Mouse (Mus musculus): Measurements from ENCODE around the gene Gm15517.

- TF ChIP-seq MAX (IDR thresholded peaks at IDR 0.05; ENCODE audit: low read length) = 0 out of 2 replicates have a peak, but pooled peaks have one; percentile 47
- TF ChIP-seq MYC (IDR thresholded peaks at IDR 0.05; ENCODE audit: low read depth, low read length) = no peak
- no peak for TF ChIP-seq CTCF (conservative IDR thresholded peaks at IDR 0.05 in 1 of 2, IDR thresholded peaks at IDR 0.05 in 1 of 2; ENCODE audit: low read depth in 2 of 2, low read length in 2 of 2)
- TF ChIP-seq ZC3H11A (IDR thresholded peaks at IDR 0.05; ENCODE audit: low read depth, low read length) = no peak
- no peak for TF ChIP-seq EP300 (IDR thresholded peaks at IDR 0.05; ENCODE audit: low read length)
- TF ChIP-seq ZMIZ1 (IDR thresholded peaks at IDR 0.05; ENCODE audit: low read depth, low read length) = peak; percentile 94
- no peak for TF ChIP-seq UBTF (IDR thresholded peaks at IDR 0.05; ENCODE audit: low read depth, low read length)
- peak; percentile 93 for TF ChIP-seq POLR2AphosphoS2 (IDR thresholded peaks at IDR 0.05; ENCODE audit: low read depth, low read length)
- TF ChIP-seq NRF1 (IDR thresholded peaks at IDR 0.05; ENCODE audit: low read depth, low read length) = peak; percentile 95
- 0 out of 2 replicates have a peak, but pooled peaks have one; percentile 61 for TF ChIP-seq MEF2A (IDR thresholded peaks at IDR 0.05; ENCODE audit: borderline replicate concordance, low read depth, low read length)
These were observed 43.8 kb downstream of the Gm15517 start for GRCm38 (mm10) chr7:44304775-44305641.

Data from CH12.LX (cell line).